In the genomic region with DNA sequence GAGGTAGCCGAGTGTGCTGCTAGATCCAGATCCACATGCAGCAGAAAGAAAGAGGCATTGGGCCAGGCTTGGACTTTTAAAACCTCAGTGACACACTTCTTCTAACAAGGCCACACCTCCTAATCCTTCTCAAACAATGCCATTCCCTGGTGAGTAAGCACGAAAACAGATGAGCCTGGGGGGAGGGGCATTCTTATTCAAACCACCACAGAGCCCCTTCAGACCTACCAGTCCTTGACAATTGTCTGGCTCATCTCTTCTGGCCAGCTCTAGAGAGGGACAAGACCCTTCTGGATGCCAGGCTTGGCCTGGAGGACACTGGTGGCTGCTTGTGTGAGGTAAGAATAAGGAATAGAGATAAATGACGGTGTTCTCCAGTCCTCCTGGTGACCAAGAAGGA, we compare ENCODE assay signal across 9 mouse cellular contexts. TPM values are rescaled to one million over a fixed set of nuclear protein-coding genes. Genes with fewer than 3 reads are reported as not detected.
DNase-seq lines count a peak whose midpoint lies in the region; ATAC-seq and TF ChIP-seq lines count a peak whose summit lies in the region.
"Had no signal": no experiment of that assay in that cellular context is flagged by ENCODE, and none has a peak within 500 bp of the region (broad histone marks: within the 10 kb centered on the region; RNA-seq: fewer than 3 reads in every experiment).

No protein-coding gene starts in this region.

- TF ChIP-seq POLR2A in lung, adult 2 months (IDR thresholded peaks at IDR 0.05; ENCODE audit: borderline replicate concordance, extremely low read depth, low read depth, low read length) = no peak
- no peak for TF ChIP-seq POLR2A in bone marrow macrophage, adult 2 months (IDR thresholded peaks at IDR 0.05; ENCODE audit: borderline replicate concordance, low read depth, low read length)

- TF ChIP-seq CTCF in lung, postnatal 0 days (IDR thresholded peaks at IDR 0.05) = no peak
- TF ChIP-seq CTCF in lung, adult 2 months (IDR thresholded peaks at IDR 0.05; ENCODE audit: insufficient read depth, low read length) = no peak
- TF ChIP-seq CTCF in bone marrow macrophage, adult 2 months (IDR thresholded peaks at IDR 0.05; ENCODE audit: low read depth, low read length) = no peak

- no peaks in the 10 kb centered on the region for H3K36me3 ChIP-seq in heart, embryonic 14.5 days (ENCODE audit: control insufficient read depth, insufficient read depth, low read length)
- no peaks in the 10 kb centered on the region for H3K36me3 ChIP-seq in lung, postnatal 0 days (ENCODE audit: insufficient read depth, low read length)
- no peaks in the 10 kb centered on the region for H3K36me3 ChIP-seq in stomach, embryonic 14.5 days (ENCODE audit: control insufficient read depth, insufficient read depth, low read length)

- no peaks in the 10 kb centered on the region for H3K27me3 ChIP-seq in heart, embryonic 14.5 days (ENCODE audit: control insufficient read depth, insufficient read depth, low read length)
- no peaks in the 10 kb centered on the region for H3K27me3 ChIP-seq in lung, postnatal 0 days (replicated peaks; ENCODE audit: insufficient read depth, low read length)
- no peaks in the 10 kb centered on the region for H3K27me3 ChIP-seq in stomach, embryonic 14.5 days (ENCODE audit: control insufficient read depth, insufficient read depth, low read length)

- 80% methylated on average over 3 of the region's 3 CpGs for WGBS in heart, embryonic 14.5 days
- 67% methylated on average over 3 of the region's 3 CpGs for WGBS in lung, postnatal 0 days
- WGBS in lung, adult 2 months = 57% methylated on average over 3 of the region's 3 CpGs
- WGBS in stomach, embryonic 14.5 days = 89% methylated on average over 3 of the region's 3 CpGs

- TF ChIP-seq EP300 in lung, postnatal 0 days (IDR thresholded peaks at IDR 0.05) = no peak

- no peak for DNase-seq in heart, postnatal 4 days
- no peak for DNase-seq in lung, postnatal 0 days (ENCODE audit: low spot score)
- no peak for DNase-seq in lung, adult 2 months
- DNase-seq in layer of hippocampus, adult 8-10 months (ENCODE audit: low spot score in 2 of 2) = no peak
- DNase-seq: right cerebral cortex, postnatal 25 days; thymus, postnatal 25 days had no signal

- H3K4me3 ChIP-seq in heart, embryonic 14.5 days (ENCODE audit: control insufficient read depth in 1 of 2, insufficient read depth in 1 of 2, low read depth in 1 of 2, low read length in 2 of 2) = no peak overlapping the region
- H3K4me3 ChIP-seq in lung, postnatal 0 days (ENCODE audit: low read depth, low read length) = no peak overlapping the region
- no peak overlapping the region for H3K4me3 ChIP-seq in lung, adult 2 months (replicated peaks; ENCODE audit: extremely low read depth, low read depth, low read length)
- H3K4me3 ChIP-seq in bone marrow macrophage, adult 2 months (ENCODE audit: insufficient read depth, low read length) = no peak overlapping the region
- no peak overlapping the region for H3K4me3 ChIP-seq in stomach, embryonic 14.5 days (ENCODE audit: low read depth, low read length)

- peak overlapping the region; percentile 3; the same call in 1 of the 2 replicates for H3K4me2 ChIP-seq in heart, embryonic 14.5 days (ENCODE audit: low read length)
- no peak overlapping the region for H3K4me2 ChIP-seq in lung, postnatal 0 days (replicated peaks; ENCODE audit: low read depth, low read length)
- no peak overlapping the region for H3K4me2 ChIP-seq in stomach, embryonic 14.5 days (replicated peaks; ENCODE audit: low read depth, low read length)

- H3K9me3 ChIP-seq in heart, embryonic 14.5 days (ENCODE audit: control insufficient read depth, low read length) = no peaks in the 10 kb centered on the region
- no peaks in the 10 kb centered on the region for H3K9me3 ChIP-seq in lung, postnatal 0 days (ENCODE audit: low read length)
- no peaks in the 10 kb centered on the region for H3K9me3 ChIP-seq in stomach, embryonic 14.5 days (ENCODE audit: control insufficient read depth, low read depth, low read length)

- H3K4me1 ChIP-seq in heart, embryonic 14.5 days (ENCODE audit: control insufficient read depth in 2 of 2, insufficient read depth in 2 of 2, low read length in 2 of 2) = peaks cover 63 to 77% of the 10 kb centered on the region in 2 experiments
- H3K4me1 ChIP-seq in lung, postnatal 0 days (ENCODE audit: insufficient read depth, low read depth, low read length) = peaks cover 68% of the 10 kb centered on the region
- peaks cover 63% of the 10 kb centered on the region for H3K4me1 ChIP-seq in lung, adult 2 months (ENCODE audit: control insufficient read depth, insufficient read depth, low read length)
- H3K4me1 ChIP-seq in bone marrow macrophage, adult 2 months (ENCODE audit: control insufficient read depth, insufficient read depth, low read length) = peaks cover 59% of the 10 kb centered on the region
- peaks cover 71% of the 10 kb centered on the region for H3K4me1 ChIP-seq in stomach, embryonic 14.5 days (ENCODE audit: control insufficient read depth, insufficient read depth, low read length)

- H3K27ac ChIP-seq in heart, embryonic 14.5 days (replicated peaks in 1 of 2; ENCODE audit: control insufficient read depth in 1 of 2, insufficient read depth in 1 of 2, low read depth in 2 of 2, low read length in 2 of 2) = peak overlapping the region; percentile 65 to 69
- peak overlapping the region; percentile 75 for H3K27ac ChIP-seq in lung, postnatal 0 days (ENCODE audit: low read length)
- peak overlapping the region; percentile 24 for H3K27ac ChIP-seq in bone marrow macrophage, adult 2 months (ENCODE audit: insufficient read depth, low read depth, low read length)
- peak overlapping the region; percentile 21; the same call in 1 of the 2 replicates for H3K27ac ChIP-seq in stomach, embryonic 14.5 days (ENCODE audit: low read length)

- no peak for ATAC-seq in heart, embryonic 14.5 days (ENCODE audit: insufficient number of reproducible peaks, insufficient read depth, low FRiP score, low read depth)
- no peak for ATAC-seq in lung, postnatal 0 days
- no peak for ATAC-seq in stomach, embryonic 14.5 days (ENCODE audit: insufficient number of reproducible peaks, insufficient read depth, low FRiP score, low read depth)

- H3K9ac ChIP-seq in heart, embryonic 14.5 days (ENCODE audit: low read length) = 0 out of 2 replicates have a peak overlapping the region, but pooled peaks have one; percentile 6
- H3K9ac ChIP-seq in lung, postnatal 0 days (replicated peaks; ENCODE audit: low read depth) = no peak overlapping the region
- no peak overlapping the region for H3K9ac ChIP-seq in stomach, embryonic 14.5 days (replicated peaks; ENCODE audit: low read depth, low read length)

RNA-seq across cellular contexts. Expression of a gene that starts 32.1 kb away (rescaled TPM):
- polyA plus RNA-seq in heart, embryonic 14.5 days (2014; fragmentation: Nextera tagmentation; extraction: Ambion mirVana) = 7.1 and 7.4 TPM in 2 replicates
- total RNA-seq in heart, postnatal 4 days (2021) = 10 to 100 TPM; 18.5 to 18.6 TPM
- polyA plus RNA-seq in lung, postnatal 0 days (2015; fragmentation: Nextera tagmentation; extraction: Ambion mirVana) = 5.9 and 6.7 TPM in 2 replicates
- polyA plus RNA-seq in lung, adult 2 months (2012; rRNA removed) = 26.5 and 29.5 TPM in 2 replicates
- polyA plus RNA-seq in bone marrow macrophage, adult 2 months (2012; ENCODE audit: insufficient read depth, insufficient read length, missing spikeins) = 26.6 and 33.7 TPM in 2 replicates
- 10.2 and 10.6 TPM in 2 replicates for polyA plus RNA-seq in stomach, embryonic 14.5 days (2014; fragmentation: Nextera tagmentation; extraction: Ambion mirVana)
- 10 to 100 TPM; 21.6 to 28.5 (median 26.0) TPM for total RNA-seq in layer of hippocampus, adult 8-10 months (2022)

RNA-seq across cellular contexts. Expression of a gene that starts 38.2 kb away (rescaled TPM):
- polyA plus RNA-seq in heart, embryonic 14.5 days (2014; fragmentation: Nextera tagmentation; extraction: Ambion mirVana) = 0.43 and 0.68 TPM in 2 replicates
- under 1 TPM; 0.54 to 0.62 TPM for total RNA-seq in heart, postnatal 4 days (2021)
- polyA plus RNA-seq in lung, postnatal 0 days (2015; fragmentation: Nextera tagmentation; extraction: Ambion mirVana) = 1.9 and 2.9 TPM in 2 replicates
- polyA plus RNA-seq in lung, adult 2 months (2012; rRNA removed) = 0.84 and 1.3 TPM in 2 replicates
- 0.23 TPM in 1 of 2 replicates, not detected in the other for polyA plus RNA-seq in bone marrow macrophage, adult 2 months (2012; ENCODE audit: insufficient read depth, insufficient read length, missing spikeins)
- 0.45 and 0.90 TPM in 2 replicates for polyA plus RNA-seq in stomach, embryonic 14.5 days (2014; fragmentation: Nextera tagmentation; extraction: Ambion mirVana)
- total RNA-seq in layer of hippocampus, adult 8-10 months (2022) = 1 to 10 TPM; 3.1 to 3.9 (median 3.6) TPM

Comparison
In these comparisons a context has a peak if more than half of its experiments do, and no peak if none do; other contexts are left out.
1. H3K27ac ChIP-seq: peak in every context shown above with its lines; median percentile 75 in lung, postnatal 0 days; 67 in heart, embryonic 14.5 days; 24 in bone marrow macrophage, adult 2 months; 21 in stomach, embryonic 14.5 days.